Mouse (Mus musculus) heart, adult 2 months (tissue): Measurements from ENCODE around the gene Rab6b.

Experiments
- CTCF ChIP-seq: fragments of 200-600 bp; IDR thresholded peaks from 2 replicates; pipeline ENCODE4 v1.8.1; 2022; ENCODE audit warnings: antibody characterized with exemption, mild to moderate bottlenecking, moderate library complexity
- EP300 ChIP-seq: fragments of 200-500 bp; IDR thresholded peaks from 2 replicates; pipeline ENCODE4 v1.6.1; 2011; ENCODE audit warnings: low read depth, low read length, control low read depth; ENCODE audit not compliant: insufficient read depth

GRCm38 (mm10) chr9:103201561-103202260 lies 90.1 kb downstream of the Rab6b start, which contains the start of gene Srprb:
- TF ChIP-seq CTCF (no peak), EP300 (no peak)
